Mouse (Mus musculus) retina, adult 2 months (tissue): ENCODE measurements around the gene Tbrg1.

Source experiments
- DNase-seq: peaks from one replicate; pipeline ENCODE4 v3.0.0-alpha.2; 2012; ENCODE audit warnings: low read depth, low spot score

Gene Tbrg1

DNA sequence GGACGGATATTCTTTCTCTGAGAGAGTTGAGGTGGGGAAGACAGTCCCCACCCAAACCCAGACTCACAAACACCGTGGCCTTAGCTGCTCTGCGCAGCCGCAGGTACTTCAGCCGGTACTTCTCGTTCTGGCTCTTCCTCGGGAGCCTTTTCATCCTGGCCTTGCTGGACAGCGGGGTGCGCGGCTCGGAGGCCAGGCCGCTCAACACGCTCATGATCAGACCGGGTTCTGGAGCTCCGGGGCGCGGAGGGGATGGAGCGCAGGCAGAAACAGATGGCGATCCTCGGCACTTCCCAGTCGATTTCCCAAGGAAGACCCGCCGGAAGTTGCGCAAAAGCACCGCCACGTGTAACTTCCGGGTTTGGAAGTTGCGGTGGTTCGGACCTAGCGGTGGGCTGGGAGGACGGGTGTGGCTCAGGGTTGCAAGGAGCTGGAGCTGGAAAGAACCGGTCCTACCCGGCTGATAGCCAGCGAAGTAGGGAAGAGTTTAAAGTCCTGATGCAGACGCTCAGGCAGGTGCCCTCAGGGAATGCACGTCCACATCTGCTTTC, at the start of gene Tbrg1:
TSS of gene Tbrg1 (minus strand) at position 382 of the 551 bp plus-strand sequence.
- DNase-seq: peak; percentile 34

DNA sequence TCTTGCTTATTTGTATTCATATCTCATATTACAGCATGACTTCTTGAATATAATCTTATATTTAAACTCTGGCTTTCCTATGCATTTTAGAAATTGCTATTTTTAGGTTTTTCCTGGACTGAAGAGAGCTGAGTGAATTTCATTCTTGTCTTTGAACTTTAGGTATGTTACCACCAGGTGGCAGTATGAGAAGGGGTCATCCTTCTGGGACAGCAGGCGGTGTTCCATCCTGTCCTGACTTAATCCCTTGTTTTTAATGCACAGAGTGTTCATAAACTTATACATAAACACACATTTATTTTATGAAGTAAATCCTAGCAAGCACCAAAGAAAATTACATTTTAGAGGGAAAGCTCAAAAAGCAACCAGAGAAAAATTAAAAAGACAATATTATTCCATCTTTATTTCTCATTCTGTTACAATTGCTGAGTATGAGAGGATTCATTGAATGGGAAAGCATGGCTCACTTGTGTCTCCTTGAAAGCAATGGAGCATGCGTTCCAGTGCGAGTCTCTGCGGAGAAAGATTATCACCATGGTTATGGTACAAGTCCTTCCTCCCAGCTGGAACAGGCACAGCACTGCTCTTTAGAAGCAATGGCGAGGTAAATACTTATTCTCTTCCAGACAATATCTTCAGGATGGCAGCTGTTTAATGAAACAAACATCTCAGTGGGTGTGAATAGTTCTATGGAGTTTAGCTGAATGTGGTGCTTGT, 33.0 kb upstream of the Tbrg1 start:
- no peak for DNase-seq

DNA sequence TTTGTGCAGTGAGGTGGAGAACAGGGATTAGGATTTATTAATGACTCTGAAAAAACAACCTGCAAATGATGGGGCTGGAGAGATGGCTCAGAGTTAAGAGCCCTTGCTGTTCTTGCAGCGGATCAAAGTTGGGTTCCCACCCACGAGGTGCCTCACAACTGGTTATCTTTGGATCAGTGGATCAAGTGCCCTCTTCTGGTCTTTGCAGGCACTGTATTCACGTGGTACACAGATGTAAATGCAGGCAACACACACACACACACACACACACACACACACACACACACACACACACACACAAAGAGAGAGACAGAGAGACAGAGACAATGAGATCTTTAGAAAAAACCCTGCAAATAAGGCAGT, 30.8 kb upstream of the Tbrg1 start:
- no peak for DNase-seq

DNA sequence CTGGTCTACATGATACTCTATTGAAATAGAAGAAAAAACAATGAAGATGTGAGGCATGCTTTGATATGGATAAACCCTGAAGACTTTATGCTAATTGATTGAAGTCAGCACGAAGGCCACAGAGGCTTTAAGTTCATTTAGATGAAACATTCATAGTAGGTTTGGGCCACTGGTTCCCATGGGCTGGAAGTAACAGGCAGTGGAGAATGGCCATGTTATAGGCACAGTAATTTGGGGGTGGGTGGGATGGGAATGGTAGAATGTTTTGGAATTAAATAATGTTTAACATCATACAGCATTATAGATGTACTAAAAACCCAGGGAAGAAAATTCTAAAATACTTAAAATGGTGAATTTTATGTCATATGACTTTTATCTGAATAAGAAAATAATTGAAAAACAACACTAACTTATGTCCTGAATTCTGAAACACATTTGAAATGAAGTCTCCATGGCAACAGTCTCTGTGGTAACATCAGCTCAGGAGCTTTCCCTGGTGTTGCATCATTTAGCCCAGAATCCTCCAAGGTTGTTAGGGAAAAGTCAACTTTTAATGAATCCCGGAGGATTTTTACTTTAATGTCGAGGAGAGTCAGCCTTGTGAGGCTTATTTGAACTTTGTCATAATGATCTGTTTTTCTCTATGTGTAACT, 30.3 kb upstream of the Tbrg1 start:
- DNase-seq: no peak

DNA sequence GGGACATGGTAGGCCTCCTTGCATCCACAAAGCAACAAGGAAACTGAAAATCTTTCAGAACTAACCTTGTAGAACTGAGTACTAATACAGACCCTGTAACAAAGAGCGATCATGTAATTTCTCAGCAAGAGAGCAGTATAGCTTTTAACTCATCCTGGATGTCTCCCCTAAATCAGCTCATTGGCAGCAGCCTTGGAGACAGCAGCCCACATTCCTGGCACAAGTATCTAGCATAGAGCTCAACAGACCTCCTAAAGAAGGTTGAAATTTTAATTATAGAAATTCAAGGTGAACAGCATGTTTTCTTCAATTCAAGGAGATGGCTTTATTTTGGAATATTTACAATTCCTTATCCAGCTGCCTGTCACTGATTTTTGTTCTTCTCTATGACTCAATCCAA, 24.0 kb upstream of the Tbrg1 start:
- no peak for DNase-seq

DNA sequence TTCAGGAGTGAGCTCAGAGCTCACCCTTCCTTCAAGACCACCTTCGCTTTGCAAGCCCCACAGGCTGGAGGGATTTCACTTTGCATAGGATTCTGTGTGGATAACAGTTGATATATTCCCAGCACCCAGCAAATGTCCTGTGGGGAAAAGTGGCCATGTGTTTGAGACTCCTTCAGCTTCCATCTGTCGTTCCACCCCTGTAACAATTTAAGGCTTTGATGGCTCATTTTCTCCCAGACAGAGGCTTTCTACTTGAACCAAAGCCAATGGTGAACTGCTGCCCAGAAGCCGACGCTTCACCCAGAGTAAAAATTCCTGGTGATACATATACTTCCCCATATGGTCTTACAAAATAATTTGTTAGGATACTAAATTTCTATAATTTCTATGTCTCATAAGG, 18.2 kb upstream of the Tbrg1 start:
- DNase-seq: no peak

DNA sequence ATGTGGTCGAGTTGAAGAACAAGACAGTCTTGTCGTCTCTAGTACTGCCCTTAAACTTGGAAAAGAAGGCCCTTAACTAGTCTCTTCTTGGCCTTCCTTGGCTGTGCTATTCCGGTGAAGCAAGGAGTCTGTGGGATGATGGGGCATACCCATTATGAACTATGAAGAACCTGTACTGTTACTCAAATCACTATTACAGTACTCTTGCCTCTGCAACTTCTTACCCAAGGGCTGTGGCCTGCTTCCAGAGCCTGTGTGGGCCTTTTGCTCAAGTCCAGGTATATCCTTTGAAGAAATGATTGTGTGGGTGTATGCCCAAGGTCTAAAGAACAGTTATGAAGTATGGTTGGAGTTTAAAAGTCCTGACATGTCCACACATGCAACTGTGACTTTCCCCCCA, 13.1 kb upstream of the Tbrg1 start:
- no peak for DNase-seq

DNA sequence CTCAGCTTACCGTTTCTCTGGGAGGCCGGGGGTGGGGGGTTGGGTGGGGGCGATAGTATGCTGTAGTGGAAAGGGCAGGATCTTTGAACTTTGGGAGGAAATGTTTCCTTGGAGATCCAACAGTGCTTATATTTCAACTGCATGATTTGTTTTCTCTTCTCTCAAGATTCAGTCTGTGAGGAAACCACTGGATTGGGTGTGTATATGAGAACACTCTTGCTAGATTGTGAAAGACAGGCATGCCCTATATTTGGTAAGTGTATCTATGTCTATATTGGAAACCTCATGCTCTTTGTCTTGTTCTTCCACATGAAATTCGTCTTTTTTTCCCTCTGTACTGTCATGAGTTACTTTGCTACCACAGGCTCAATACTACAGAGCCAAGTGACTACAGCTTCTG, 12.6 kb upstream of the Tbrg1 start:
- DNase-seq: no peak

DNA sequence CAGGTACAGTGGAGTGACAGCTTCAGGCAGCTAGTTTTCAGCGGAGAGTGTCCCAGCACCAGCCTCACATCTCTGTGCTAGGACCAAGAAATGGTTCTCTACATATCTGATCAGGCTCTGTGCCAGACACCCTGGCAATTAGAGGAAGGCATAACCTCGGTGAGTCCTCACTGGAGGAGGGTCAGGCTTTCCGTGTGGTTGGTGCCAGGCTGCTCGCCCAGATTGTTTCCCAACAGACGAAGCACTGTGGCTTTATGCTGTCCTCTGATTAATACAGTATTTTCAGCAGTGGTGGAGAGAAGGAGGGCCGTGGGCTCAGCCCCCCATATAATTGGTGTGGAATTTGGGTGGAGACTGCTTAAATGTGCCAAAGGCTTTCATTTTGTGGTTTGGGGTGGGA, 12.0 kb upstream of the Tbrg1 start, which contains the start of gene Panx3:
TSS of gene Panx3 (minus strand) at position 121 of the 400 bp plus-strand sequence.
- DNase-seq: no peak

DNA sequence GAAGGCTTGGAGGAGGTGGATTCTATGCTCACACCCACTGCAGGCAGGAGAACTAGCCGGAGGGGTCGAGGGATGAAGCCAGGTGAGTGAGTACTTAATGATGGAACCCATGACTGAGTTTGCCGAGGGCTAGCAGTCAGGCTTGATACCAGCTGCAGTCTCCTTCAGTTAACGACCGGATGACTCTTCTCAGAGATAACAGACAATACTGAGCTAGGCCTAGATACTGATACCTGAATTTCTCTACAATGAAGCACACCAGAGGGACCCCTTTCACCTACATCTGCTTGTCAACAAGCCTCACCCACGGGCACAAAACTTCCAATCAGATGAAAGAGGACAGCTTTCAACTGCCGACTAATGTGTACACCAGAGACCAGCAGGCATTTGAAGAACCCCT, 8.9 kb upstream of the Tbrg1 start:
- no peak for DNase-seq

DNA sequence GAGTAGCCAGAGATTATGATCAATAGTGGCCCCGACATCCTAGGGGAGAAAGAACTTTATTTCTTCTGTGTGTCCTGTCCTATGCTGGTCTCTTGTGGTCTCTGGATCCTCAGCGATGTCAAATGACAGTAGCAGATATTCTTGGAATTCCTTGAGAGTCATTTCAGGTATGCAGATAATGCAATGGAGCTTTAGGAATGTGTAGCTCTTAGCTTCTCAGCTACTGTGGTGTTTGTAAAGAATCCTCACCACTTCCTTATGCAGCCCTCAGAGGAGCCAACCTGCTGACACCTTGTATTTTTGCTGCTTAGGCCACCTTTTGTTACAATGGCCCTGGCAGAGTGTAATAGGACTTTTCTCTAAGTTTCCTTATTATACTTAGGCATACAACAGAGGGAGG, 7.5 kb upstream of the Tbrg1 start:
- no peak for DNase-seq

DNA sequence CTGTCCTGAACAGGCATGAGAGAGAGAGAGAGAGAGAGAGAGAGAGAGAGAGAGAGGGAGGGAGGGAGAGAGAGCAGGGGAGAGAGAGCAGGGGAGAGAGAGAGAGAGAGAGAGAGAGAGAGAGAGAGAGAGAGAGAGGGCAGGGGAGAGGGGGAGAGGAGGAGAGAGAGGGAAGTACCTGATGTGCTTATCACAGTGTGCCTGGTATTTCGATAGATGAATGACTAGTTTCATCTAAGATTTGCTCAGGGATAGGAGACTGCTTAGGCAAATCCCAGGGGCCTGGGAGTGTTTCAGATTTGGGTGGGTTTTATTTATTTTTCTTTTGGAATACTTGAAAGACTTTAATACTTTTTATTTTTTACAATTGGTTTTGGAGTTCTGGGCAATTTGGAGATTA, 6.1 kb upstream of the Tbrg1 start:
- DNase-seq: no peak

DNA sequence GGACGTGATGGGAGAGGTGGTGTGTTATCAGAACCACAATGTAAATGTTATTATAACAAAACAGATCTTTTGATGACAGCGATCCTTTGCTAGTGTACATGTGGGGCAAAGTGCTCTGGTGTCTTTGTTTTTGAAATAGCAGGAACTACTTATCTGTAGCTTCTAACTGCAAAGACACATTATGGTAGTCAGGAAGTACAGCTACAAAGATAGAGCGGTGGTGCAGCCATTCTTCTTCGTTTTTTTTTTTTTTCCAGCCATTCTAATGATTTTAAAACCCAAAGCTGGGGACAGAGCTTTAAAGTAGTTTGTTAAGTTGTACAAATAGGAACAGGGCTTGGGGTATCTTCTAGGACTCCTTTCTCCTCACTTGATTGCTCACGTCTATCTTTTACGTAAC, 2.3 kb upstream of the Tbrg1 start:
- DNase-seq: no peak

DNA sequence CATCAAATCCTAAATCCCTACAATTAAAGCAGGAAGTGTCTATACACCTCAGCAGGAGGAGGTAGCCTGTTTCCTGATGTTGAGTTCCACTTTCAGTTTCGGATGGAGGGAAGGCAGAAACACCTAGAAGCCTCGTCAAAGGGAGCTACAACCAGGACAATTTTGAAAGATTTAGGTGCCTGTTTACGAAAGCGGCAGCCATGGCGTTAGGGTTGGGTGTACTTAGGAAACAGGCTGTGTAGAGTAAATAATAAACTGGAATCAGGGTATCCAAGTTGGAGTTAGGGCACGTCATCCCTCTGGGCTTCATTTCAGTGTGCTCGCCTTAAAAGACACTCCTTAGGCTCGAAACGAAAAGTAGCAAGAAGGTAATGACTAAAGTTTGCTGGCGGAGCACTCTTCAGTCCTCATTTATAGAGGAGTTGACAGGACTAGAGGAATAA, 652 bp downstream of the Tbrg1 start:
- no peak for DNase-seq

DNA sequence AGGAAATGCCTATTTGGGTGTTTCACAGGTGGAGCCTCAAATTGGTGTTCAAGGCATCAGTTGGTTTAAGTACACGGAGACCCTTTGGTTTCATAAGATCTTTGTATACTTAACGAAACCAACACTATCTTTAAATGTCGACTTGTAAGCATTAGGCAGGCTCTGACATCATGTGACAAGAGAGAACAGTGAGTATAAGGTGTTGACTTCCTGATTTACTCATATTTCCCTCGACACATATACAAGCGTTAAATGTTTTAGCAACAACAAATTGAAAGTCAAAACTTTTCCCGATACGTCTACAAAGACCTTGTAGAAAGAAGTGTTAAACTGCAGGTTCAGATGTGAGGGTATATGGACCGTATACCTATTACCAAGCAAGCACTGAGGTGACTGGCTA, 1.2 kb downstream of the Tbrg1 start:
- no peak for DNase-seq

DNA sequence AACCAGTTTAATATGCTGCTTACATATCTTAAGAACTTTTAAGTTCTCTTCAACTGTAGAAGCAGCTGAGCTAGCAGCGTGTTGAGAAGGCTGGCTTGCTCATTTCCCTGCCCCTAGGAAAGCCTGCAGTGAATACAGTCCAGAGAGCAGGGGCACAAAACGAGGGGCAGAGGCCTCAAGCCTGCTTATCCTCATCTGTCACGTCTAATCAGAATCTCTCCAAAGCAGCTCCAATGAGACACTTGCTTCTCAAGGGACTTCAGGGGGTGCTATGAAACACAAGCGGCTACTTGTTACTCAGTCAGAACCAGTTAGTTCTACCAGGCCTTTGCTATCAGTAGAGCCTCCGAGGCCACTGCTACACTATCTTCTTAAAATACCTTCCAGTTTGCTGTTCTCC, 3.3 kb downstream of the Tbrg1 start:
- no peak for DNase-seq

DNA sequence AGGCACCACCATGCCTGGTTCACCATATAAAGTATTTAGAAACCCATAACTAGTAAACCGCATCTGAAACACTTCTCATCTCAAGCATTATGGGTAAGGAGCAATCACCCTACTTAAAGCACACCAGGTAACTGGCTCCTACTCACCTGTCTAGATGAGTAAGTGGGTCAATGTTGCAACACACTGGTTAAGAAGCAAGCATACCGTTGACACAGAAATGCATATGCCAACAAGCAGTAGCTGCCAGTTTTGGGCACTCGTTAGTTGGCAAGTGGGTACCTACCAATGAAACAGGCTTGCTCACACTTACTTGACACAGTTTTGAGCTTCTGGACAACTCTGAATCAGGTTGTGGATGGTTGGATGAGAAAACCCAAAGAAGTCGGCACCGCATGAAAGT, 6.5 kb downstream of the Tbrg1 start:
- DNase-seq: no peak

DNA sequence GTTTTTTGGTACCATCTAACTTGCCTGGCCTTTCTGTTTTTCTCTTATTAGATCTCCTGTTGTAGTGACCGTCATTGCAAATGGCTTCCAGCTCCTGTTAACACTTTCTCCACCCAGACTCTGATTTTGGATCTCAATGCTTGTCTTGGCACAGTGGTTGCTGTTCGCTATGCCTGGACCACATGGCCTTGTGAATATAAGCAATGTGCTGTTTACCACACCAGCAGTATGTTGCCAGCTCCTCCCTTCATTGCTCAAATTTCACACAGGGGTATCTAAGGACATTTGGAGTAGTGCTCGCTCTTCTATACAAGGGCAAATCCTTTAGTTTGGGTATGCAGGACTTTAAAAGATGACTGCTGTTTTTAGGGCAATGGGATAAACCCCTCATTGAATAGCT, 10.9 kb downstream of the Tbrg1 start:
- no peak for DNase-seq

DNA sequence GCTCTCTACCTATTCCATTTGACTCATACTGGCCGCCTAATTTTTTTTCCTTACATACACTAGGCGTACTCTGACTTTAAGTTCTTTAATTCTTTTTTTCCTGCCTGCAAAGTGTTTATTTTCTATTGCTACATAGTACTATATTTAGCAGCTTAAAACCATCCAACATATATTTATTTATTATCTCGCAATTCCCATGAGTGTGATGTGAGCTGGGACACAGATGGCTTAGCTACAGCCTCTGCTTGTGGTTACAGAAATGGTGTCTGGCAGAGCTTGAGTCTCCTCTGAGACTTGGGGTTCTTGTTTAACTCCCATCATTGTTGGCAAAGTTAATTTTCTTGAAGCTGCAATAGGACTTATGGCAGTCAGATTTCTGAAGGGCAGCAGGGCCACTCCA, 18.4 kb downstream of the Tbrg1 start:
- no peak for DNase-seq

DNA sequence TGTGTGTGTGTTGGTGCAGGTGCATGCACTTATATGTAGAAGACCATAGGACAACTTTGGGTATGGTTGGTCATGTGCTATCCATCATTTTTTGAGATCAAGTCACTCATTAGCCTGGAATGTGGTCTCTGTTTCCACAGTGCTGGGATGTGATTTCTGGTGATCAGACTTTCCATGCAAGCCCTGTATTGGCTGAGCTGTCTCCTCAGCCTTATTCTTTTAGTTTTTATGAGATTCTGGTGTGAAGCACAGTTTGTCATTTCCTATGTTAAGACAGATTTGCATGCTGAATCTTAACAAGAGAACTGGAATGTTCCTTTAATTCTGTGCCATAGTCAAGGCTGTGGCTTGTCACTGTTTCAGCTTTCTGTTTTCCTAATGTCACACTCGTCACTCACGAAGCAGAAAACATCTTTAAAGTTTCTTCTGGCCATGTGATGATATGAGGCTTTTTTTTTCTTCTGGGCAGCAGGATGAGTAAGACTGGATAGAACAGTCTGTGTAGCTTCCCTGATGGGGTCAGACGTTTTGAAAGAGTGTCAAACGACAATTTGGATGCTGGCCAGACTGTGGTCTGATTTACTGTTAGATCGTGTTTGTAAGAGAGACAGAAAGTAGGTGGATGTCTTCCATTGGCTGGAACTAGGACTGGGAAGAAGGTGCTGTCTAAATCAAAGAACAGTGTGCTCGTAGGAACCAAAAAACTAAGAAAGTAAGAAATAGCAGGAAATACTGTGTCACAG, 20.1 kb downstream of the Tbrg1 start:
- no peak for DNase-seq

DNA sequence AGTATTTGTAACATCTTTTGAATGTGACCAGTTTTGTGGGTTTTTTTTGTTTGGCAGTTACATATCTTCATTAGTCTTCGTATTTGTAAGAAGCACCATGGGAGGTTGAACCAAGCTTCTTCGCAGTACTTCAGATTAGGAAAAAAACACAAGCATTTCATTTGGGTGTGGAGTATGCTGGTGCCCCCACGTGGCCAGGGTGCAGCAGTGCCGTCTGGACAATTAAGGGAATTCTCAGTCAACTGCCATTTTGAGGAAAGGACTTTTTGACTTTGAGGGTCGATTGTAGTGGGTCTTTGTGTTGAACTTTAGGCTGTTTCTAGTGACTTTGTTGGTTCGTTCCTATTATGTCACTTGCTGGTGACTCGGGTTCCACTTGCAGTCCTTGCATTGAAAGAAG, 20.8 kb downstream of the Tbrg1 start:
- DNase-seq: no peak

DNA sequence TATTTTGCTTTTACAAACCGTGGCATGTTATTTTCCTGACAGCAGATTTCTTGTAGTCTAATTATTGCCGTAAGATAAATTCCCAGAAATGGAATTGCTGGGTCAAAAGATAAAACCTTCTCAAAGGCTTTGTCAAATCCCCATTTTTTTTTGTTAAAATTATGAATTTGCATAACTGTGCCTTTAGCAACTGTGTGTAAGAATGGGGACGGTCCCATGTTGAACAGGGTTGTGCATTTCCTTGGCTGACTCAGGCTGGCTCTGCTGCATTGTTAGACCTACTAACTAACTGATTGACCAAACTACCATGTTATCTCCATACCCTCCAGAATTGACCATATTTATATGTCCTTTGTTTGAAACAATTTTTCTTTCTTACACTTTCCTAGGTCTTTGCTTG, 22.8 kb downstream of the Tbrg1 start:
- DNase-seq: no peak

DNA sequence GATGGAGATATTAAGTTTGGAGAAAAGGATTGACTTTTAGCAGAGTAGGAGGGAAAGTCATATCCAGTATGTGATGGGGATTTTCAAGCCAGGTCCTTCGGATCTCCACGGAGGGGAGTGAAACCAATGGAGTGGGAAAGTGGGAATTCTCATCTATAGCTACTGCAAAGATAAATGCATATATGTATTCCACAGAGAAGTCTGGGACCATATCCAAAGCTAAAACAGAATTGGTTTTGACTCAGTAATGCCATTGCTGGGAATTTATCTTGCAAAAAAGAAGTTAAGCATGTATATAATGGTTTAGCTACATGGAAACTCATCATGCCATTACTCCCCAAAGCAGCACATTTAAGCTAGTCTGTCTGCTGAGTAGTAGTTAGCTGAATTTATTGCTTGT, 24.8 kb downstream of the Tbrg1 start:
- no peak for DNase-seq
